Mouse (Mus musculus) ES-Bruce4 (cell line): ENCODE data around the gene Tenm3.

Experiments used
- CTCF ChIP-seq: IDR thresholded peaks from one replicate; pipeline ENCODE4 v1.8.1; 2011; ENCODE audit warnings: low read depth, low read length
- POLR2A ChIP-seq: IDR thresholded peaks from one replicate; pipeline ENCODE4 v1.8.1; 2011; ENCODE audit warnings: low read length; ENCODE audit not compliant: insufficient read depth

DNA sequence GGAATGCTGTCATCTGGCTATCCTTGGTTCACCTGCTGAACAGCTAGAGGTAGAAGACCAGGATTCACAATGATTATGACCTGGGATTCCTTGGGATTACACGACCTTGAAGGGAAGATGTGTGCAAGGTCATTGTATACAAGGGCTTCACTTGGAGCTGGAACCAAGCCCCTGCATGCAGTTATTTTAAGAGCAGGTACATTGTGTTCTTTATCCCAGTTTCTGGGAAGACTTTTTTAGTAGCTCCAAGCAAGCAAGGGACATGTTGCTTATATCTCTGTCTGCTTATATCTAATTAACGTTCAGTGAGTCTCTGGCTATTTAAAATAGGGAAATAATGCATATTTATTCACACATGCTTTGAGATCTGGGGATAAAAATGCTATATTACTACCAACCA is 86.9 kb downstream of the Tenm3 start:
- TF ChIP-seq POLR2A (no peak), CTCF (no peak)
